Mouse (Mus musculus): ENCODE results near the gene Vmn1r29. TPM values are rescaled to one million over a fixed set of nuclear protein-coding genes. Genes with fewer than 3 reads are reported as not detected.
"Not testable (repeated sequence)": the region's sequence is repeated elsewhere in the genome, so short reads cannot be mapped to it uniquely, and the experiment has no call there.

The Vmn1r29 gene
- not detected in 2 replicates for polyA plus RNA-seq (2011; ENCODE audit: insufficient read depth, insufficient read length, low read depth, missing spikeins)

DNA sequence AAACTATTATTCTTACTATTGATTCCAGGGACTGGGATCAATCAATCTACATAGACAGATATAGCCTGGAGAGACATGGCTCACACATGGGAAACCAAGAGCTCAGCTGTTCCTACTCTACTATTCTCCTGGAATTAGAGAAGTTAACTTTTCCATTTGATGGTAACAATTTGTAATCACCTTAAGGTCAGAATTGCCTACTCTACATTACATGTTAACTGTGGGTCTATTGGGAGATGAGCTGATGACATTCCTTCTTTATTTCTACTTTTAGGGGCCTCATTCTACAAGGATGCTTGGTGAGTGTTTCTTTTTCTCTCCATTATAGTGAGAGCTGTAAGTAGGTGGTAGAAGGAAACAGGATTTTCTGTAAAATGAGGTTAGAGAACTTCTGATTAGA is at the start of gene Vmn1r29:
Gene Vmn1r29 (plus strand): TSS at position 301 of the 400 bp plus-strand sequence.
- no peak for TF ChIP-seq EP300 (IDR thresholded peaks at IDR 0.05; ENCODE audit: insufficient read depth, low read depth, low read length)
- no peak for TF ChIP-seq CTCF (IDR thresholded peaks at IDR 0.05; ENCODE audit: low read depth, low read length)
- no peak for TF ChIP-seq POLR2A (IDR thresholded peaks at IDR 0.05; ENCODE audit: insufficient read depth, low read length)

GRCm38 (mm10) chr6:58261737-58262136 is 39.6 kb upstream of the Vmn1r29 start, which contains the start of gene Vmn1r28:
Vmn1r28 (plus strand) TSS chr6:58262037.
- Histone ChIP-seq H3K4me1 (ENCODE audit: control insufficient read depth, insufficient read depth, low read length) (no peaks in the 10 kb centered on the region), H3K4me3 (ENCODE audit: low read depth, low read length) (no peak within 1 kb of the TSS), H3K36me3 (ENCODE audit: control insufficient read depth, insufficient read depth, low read length, poor library complexity, severe bottlenecking) (no peaks in the 10 kb centered on the region), H3K27ac (ENCODE audit: insufficient read depth, low read length) (no peak within 1 kb of the TSS), H3K27me3 (ENCODE audit: control insufficient read depth, insufficient read depth, low read length, poor library complexity, severe bottlenecking) (no peaks in the 10 kb centered on the region), H3K9me3 (replicated peaks; ENCODE audit: control insufficient read depth, insufficient read depth, low read length, poor library complexity, severe bottlenecking) (no peaks in the 10 kb centered on the region), H3K9ac (ENCODE audit: low read depth, poor library complexity, severe bottlenecking) (no peak within 1 kb of the TSS)
- TF ChIP-seq EP300 (IDR thresholded peaks at IDR 0.05; ENCODE audit: insufficient read depth, low read depth, low read length): no peak
- no peak for TF ChIP-seq POLR2A (IDR thresholded peaks at IDR 0.05; ENCODE audit: insufficient read depth, low read length)
- TF ChIP-seq CTCF (IDR thresholded peaks at IDR 0.05; ENCODE audit: low read depth, low read length): no peak

More for the DNA sequence above, at the start of gene Vmn1r29:
- H3K4me3 ChIP-seq (ENCODE audit: low read depth, low read length): no peak within 1 kb of the TSS
- H3K9ac ChIP-seq (ENCODE audit: low read depth, poor library complexity, severe bottlenecking): no peak within 1 kb of the TSS
- no peaks in the 10 kb centered on the region for H3K36me3 ChIP-seq (ENCODE audit: control insufficient read depth, insufficient read depth, low read length, poor library complexity, severe bottlenecking)
- no peaks in the 10 kb centered on the region for H3K9me3 ChIP-seq (replicated peaks; ENCODE audit: control insufficient read depth, insufficient read depth, low read length, poor library complexity, severe bottlenecking)
- H3K27ac ChIP-seq (ENCODE audit: insufficient read depth, low read length): no peak within 1 kb of the TSS
- H3K27me3 ChIP-seq (ENCODE audit: control insufficient read depth, insufficient read depth, low read length, poor library complexity, severe bottlenecking): no peaks in the 10 kb centered on the region
- H3K4me1 ChIP-seq (ENCODE audit: control insufficient read depth, insufficient read depth, low read length): no peaks in the 10 kb centered on the region

GRCm38 (mm10) chr6:58279661-58280060 is 21.7 kb upstream of the Vmn1r29 start:
- not testable (repeated sequence) for H3K4me1 ChIP-seq (ENCODE audit: control insufficient read depth, insufficient read depth, low read length); H3K36me3 ChIP-seq (ENCODE audit: control insufficient read depth, insufficient read depth, low read length, poor library complexity, severe bottlenecking); H3K27me3 ChIP-seq (ENCODE audit: control insufficient read depth, insufficient read depth, low read length, poor library complexity, severe bottlenecking); H3K4me3 ChIP-seq (ENCODE audit: low read depth, low read length); H3K9me3 ChIP-seq (replicated peaks; ENCODE audit: control insufficient read depth, insufficient read depth, low read length, poor library complexity, severe bottlenecking); H3K9ac ChIP-seq (ENCODE audit: low read depth, poor library complexity, severe bottlenecking); H3K27ac ChIP-seq (ENCODE audit: insufficient read depth, low read length)

DNA sequence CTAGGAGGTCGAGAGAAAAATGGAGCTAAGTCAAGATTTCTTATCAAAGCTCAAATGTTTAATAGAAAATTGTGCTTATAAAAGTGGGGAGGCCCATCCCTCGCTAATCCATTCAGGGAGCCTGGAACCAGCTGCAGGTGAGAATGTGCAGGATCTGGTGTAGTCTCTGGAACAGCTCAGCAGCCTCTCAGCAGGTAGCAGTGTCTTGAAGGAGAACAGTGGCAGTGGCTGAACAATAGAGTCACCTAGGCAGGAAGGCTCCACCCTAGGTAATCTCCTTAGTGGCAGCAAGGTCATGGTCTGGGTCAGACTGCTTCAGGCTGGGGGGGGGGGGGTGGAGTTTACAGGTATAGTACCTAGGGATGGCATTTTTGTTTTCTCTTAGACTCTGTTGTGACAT is 9.1 kb upstream of the Vmn1r29 start:
- TF ChIP-seq EP300 (IDR thresholded peaks at IDR 0.05; ENCODE audit: insufficient read depth, low read depth, low read length): peak; percentile 81
- TF ChIP-seq CTCF (IDR thresholded peaks at IDR 0.05; ENCODE audit: low read depth, low read length): no peak
- TF ChIP-seq POLR2A (IDR thresholded peaks at IDR 0.05; ENCODE audit: insufficient read depth, low read length): no peak
- H3K9ac ChIP-seq (ENCODE audit: low read depth, poor library complexity, severe bottlenecking): no peak overlapping the region
- H3K27ac ChIP-seq (ENCODE audit: insufficient read depth, low read length): no peak overlapping the region
- H3K27me3 ChIP-seq (ENCODE audit: control insufficient read depth, insufficient read depth, low read length, poor library complexity, severe bottlenecking): no peaks in the 10 kb centered on the region
- H3K36me3 ChIP-seq (ENCODE audit: control insufficient read depth, insufficient read depth, low read length, poor library complexity, severe bottlenecking): no peaks in the 10 kb centered on the region
- no peak overlapping the region for H3K4me3 ChIP-seq (ENCODE audit: low read depth, low read length)
- no peaks in the 10 kb centered on the region for H3K4me1 ChIP-seq (ENCODE audit: control insufficient read depth, insufficient read depth, low read length)
- H3K9me3 ChIP-seq (replicated peaks; ENCODE audit: control insufficient read depth, insufficient read depth, low read length, poor library complexity, severe bottlenecking): no peaks in the 10 kb centered on the region

GRCm38 (mm10) chr6:58298511-58298910 is 2.8 kb upstream of the Vmn1r29 start:
- H3K9me3 ChIP-seq (replicated peaks; ENCODE audit: control insufficient read depth, insufficient read depth, low read length, poor library complexity, severe bottlenecking); H3K27ac ChIP-seq (ENCODE audit: insufficient read depth, low read length); H3K27me3 ChIP-seq (ENCODE audit: control insufficient read depth, insufficient read depth, low read length, poor library complexity, severe bottlenecking); H3K4me1 ChIP-seq (ENCODE audit: control insufficient read depth, insufficient read depth, low read length); H3K36me3 ChIP-seq (ENCODE audit: control insufficient read depth, insufficient read depth, low read length, poor library complexity, severe bottlenecking): not testable (repeated sequence)
- Histone ChIP-seq H3K9ac (ENCODE audit: low read depth, poor library complexity, severe bottlenecking) (peak overlapping the region; percentile 70; the same call in 1 of the 2 replicates), H3K4me3 (ENCODE audit: low read depth, low read length) (peak overlapping the region; percentile 77)

DNA sequence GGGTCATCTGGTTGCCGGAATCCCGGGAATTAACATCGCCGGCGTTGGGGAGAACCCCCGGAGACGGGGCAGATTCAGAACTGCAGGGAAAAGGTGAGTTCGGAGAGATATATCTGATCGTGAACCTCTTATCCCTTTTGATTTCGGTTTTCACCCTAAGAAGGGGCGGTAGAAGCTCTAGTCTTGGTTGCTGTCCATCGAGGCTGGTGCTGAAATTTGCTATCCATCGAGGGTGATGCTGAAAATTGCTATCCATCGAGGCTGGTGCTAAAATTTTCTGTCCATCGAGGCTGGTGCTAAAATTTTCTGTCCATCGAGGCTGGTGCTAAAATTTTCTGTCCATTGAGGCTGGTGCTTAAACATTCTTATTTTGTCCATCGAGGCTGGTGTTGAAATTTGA is 29.3 kb downstream of the Vmn1r29 start:
- H3K4me3 ChIP-seq (ENCODE audit: low read depth, low read length); H3K4me1 ChIP-seq (ENCODE audit: control insufficient read depth, insufficient read depth, low read length); H3K27ac ChIP-seq (ENCODE audit: insufficient read depth, low read length); H3K9me3 ChIP-seq (replicated peaks; ENCODE audit: control insufficient read depth, insufficient read depth, low read length, poor library complexity, severe bottlenecking); H3K36me3 ChIP-seq (ENCODE audit: control insufficient read depth, insufficient read depth, low read length, poor library complexity, severe bottlenecking); H3K9ac ChIP-seq (ENCODE audit: low read depth, poor library complexity, severe bottlenecking); H3K27me3 ChIP-seq (ENCODE audit: control insufficient read depth, insufficient read depth, low read length, poor library complexity, severe bottlenecking): not testable (repeated sequence)

Other genes with a start within 250 kb of the Vmn1r29 start
- not detected in 2 replicates for gene Vmn1r27, start 82.7 kb upstream of the Vmn1r29 start, polyA plus RNA-seq (2011; ENCODE audit: insufficient read depth, insufficient read length, low read depth, missing spikeins)
- not detected in 2 replicates for gene Vmn1r28, start 39.5 kb upstream of the Vmn1r29 start, polyA plus RNA-seq (2011; ENCODE audit: insufficient read depth, insufficient read length, low read depth, missing spikeins)
- not detected in 2 replicates for gene Vmn1r30, start 141.8 kb downstream of the Vmn1r29 start, polyA plus RNA-seq (2011; ENCODE audit: insufficient read depth, insufficient read length, low read depth, missing spikeins)
- not detected in 2 replicates for gene Vmn1r31, start 173.8 kb downstream of the Vmn1r29 start, polyA plus RNA-seq (2011; ENCODE audit: insufficient read depth, insufficient read length, low read depth, missing spikeins)

Measured in ES-Bruce4 (cell line).